Mouse (Mus musculus) bone marrow, adult 2 months (tissue): ENCODE measurements at regions not wholly inside any gene's neighbourhood (a gene's known extent, or its start where the extent isn't known, plus 50 kb on each side); places are given as distances from the start of the nearest gene placed in this dataset.

Experiments used
- H3K27ac ChIP-seq: fragments of 200-500 bp; 2 replicates; pipeline ENCODE4 v1.5.1; 2012; ENCODE audit warnings: low read depth, mild to moderate bottlenecking, control low read depth, inconsistent platforms, low read length; ENCODE audit not compliant: control insufficient read depth, poor library complexity, insufficient read depth
- H3K4me1 ChIP-seq: fragments of 200-500 bp; 2 replicates; pipeline ENCODE4 v1.6.1; 2011; ENCODE audit warnings: low read length; ENCODE audit not compliant: control insufficient read depth, insufficient read depth
- H3K4me3 ChIP-seq: fragments of 200-500 bp; replicated peaks from 2 replicates; pipeline ENCODE3; 2011; ENCODE audit warnings: mild to moderate bottlenecking, low read depth, low read length, control low read depth; ENCODE audit not compliant: control insufficient read depth
- CTCF ChIP-seq: fragments of 200-500 bp; IDR thresholded peaks from 2 replicates; pipeline ENCODE4 v1.5.1; 2011; ENCODE audit warnings: low read length, control low read depth; ENCODE audit not compliant: control insufficient read depth, insufficient read depth
- POLR2A ChIP-seq: fragments of 200-500 bp; IDR thresholded peaks from 2 replicates; pipeline ENCODE4 v1.6.1; 2011; ENCODE audit warnings: low read depth, mild to moderate bottlenecking, control low read depth, low read length, borderline replicate concordance; ENCODE audit not compliant: control insufficient read depth
- WGBS: fragments of 180-500 bp; shearing (Covaris S2); methylation state at CpG from one replicate; pipeline ENCODE4 v1.1.7; 2018; 5-methylcytosine and 5-hydroxymethylcytosine counted together

GRCm38 (mm10) chr13:60330475-60331258 lies 153.5 kb upstream of the Gas1 start:
- no peak overlapping the region for H3K27ac ChIP-seq
- TF ChIP-seq POLR2A = no peak
- no peak for TF ChIP-seq CTCF
- no peaks in the 10 kb centered on the region for H3K4me1 ChIP-seq
- 66% methylated on average over 9 of the region's 9 CpGs for WGBS
- no peak overlapping the region for H3K4me3 ChIP-seq

GRCm38 (mm10) chr13:60336196-60336595 lies 159.0 kb upstream of the Gas1 start:
- 48% methylated on average over 1 of the region's 1 CpGs for WGBS
- Histone ChIP-seq H3K4me3 (no peak overlapping the region), H3K4me1 (no peaks in the 10 kb centered on the region; the same call in 1 of the 2 replicates), H3K27ac (no peak overlapping the region)
- no peak for TF ChIP-seq POLR2A
- no peak for TF ChIP-seq CTCF

- TF ChIP-seq CTCF = no peak
- TF ChIP-seq POLR2A = no peak
- Histone ChIP-seq H3K4me3 (no peak overlapping the region), H3K4me1 (no peaks in the 10 kb centered on the region; the same call in 1 of the 2 replicates), H3K27ac (no peak overlapping the region)
- 59% methylated on average over 2 of the region's 2 CpGs for WGBS
These were observed 160.2 kb upstream of the Gas1 start for GRCm38 (mm10) chr13:60337383-60337782.

GRCm38 (mm10) chr13:60338107-60338506 lies 160.9 kb upstream of the Gas1 start:
- WGBS = 70% methylated on average over 8 of the region's 8 CpGs
- Histone ChIP-seq H3K4me3 (no peak overlapping the region), H3K4me1 (no peaks in the 10 kb centered on the region; the same call in 1 of the 2 replicates), H3K27ac (no peak overlapping the region)
- TF ChIP-seq POLR2A = no peak
- TF ChIP-seq CTCF = no peak

GRCm38 (mm10) chr13:60340068-60340467 lies 162.9 kb upstream of the Gas1 start:
- no peak overlapping the region for H3K27ac ChIP-seq
- 79% methylated on average over 2 of the region's 2 CpGs for WGBS
- H3K4me1 ChIP-seq = no peaks in the 10 kb centered on the region; the same call in 1 of the 2 replicates
- no peak overlapping the region for H3K4me3 ChIP-seq
- no peak for TF ChIP-seq CTCF
- TF ChIP-seq POLR2A = no peak

GRCm38 (mm10) chr13:60347881-60348280 lies 170.7 kb upstream of the Gas1 start:
- no peaks in the 10 kb centered on the region for H3K4me1 ChIP-seq
- no peak overlapping the region for H3K27ac ChIP-seq
- H3K4me3 ChIP-seq = no peak overlapping the region
- no peak for TF ChIP-seq CTCF
- no peak for TF ChIP-seq POLR2A
- WGBS = 25% methylated on average over 7 of the region's 7 CpGs

- no peak for TF ChIP-seq CTCF
- no peak for TF ChIP-seq POLR2A
- H3K27ac ChIP-seq = no peak overlapping the region
- H3K4me1 ChIP-seq = no peaks in the 10 kb centered on the region
- WGBS = 59% methylated on average over 2 of the region's 2 CpGs
- H3K4me3 ChIP-seq = no peak overlapping the region
These were observed 171.3 kb upstream of the Gas1 start for GRCm38 (mm10) chr13:60348438-60348837.

- WGBS = 69% methylated on average over 6 of the region's 6 CpGs
- TF ChIP-seq POLR2A (no peak), CTCF (no peak)
- no peak overlapping the region for H3K27ac ChIP-seq
These were observed 178.7 kb upstream of the Gas1 start for GRCm38 (mm10) chr13:60355707-60356490.

More at GRCm38 (mm10) chr13:60355707-60356490, 178.7 kb upstream of the Gas1 start:
- H3K4me3 ChIP-seq = no peak overlapping the region
- no peaks in the 10 kb centered on the region for H3K4me1 ChIP-seq
